Mouse (Mus musculus): Measurements from ENCODE around the gene Axin1. TPM values are rescaled to one million over a fixed set of nuclear protein-coding genes. Genes with fewer than 3 reads are reported as not detected.
"Not testable (repeated sequence)": the region's sequence is repeated elsewhere in the genome, so short reads cannot be mapped to it uniquely, and the experiment has no call there.

Gene Axin1
- polyA plus RNA-seq, 1 experiment: 16.8 TPM

GRCm38 (mm10) chr17:26188091-26188805 is 49.8 kb downstream of the Axin1 start:
- DNase-seq (ENCODE audit: low read depth): peak; percentile 80

GRCm38 (mm10) chr17:26191486-26191885 is 53.0 kb downstream of the Axin1 start:
- DNase-seq (ENCODE audit: low read depth): not testable (repeated sequence)

GRCm38 (mm10) chr17:26192481-26193190 is 54.1 kb downstream of the Axin1 start:
- DNase-seq (ENCODE audit: low read depth): no peak

DNA sequence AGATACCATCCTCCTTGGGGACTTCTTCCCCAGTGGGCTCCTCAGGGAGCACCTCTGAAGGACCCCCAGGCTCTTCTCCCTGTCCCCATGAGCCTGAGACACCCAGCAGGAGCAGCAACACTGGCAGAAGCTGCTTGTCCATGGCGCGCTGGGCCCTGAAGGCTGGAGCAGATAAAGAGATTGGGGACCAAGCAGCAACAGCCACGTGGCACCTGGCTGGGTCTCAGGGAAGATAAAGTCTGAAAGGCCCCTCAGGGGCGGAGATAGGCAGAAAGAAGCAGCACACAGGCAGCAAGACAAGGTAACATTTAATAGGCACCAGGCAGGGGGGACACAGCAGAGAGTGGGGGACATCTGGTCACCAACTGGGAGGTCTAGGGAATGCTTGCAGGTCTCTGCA is 60.4 kb downstream of the Axin1 start, which contains the start of gene Pdia2:
Pdia2 (minus strand) TSS at position 196 of the 400 bp plus-strand sequence.
- no peak for DNase-seq (ENCODE audit: low read depth)

- DNase-seq (ENCODE audit: low read depth): no peak
These were observed 62.6 kb downstream of the Axin1 start for GRCm38 (mm10) chr17:26200831-26201705.

- DNase-seq (ENCODE audit: low read depth): no peak
These were observed 63.5 kb downstream of the Axin1 start for GRCm38 (mm10) chr17:26201998-26202397.

- DNase-seq (ENCODE audit: low read depth): no peak
These were observed 64.2 kb downstream of the Axin1 start, which contains the start of gene Rgs11 for GRCm38 (mm10) chr17:26202737-26203136. Rgs11 (plus strand) TSS chr17:26202951.

DNA sequence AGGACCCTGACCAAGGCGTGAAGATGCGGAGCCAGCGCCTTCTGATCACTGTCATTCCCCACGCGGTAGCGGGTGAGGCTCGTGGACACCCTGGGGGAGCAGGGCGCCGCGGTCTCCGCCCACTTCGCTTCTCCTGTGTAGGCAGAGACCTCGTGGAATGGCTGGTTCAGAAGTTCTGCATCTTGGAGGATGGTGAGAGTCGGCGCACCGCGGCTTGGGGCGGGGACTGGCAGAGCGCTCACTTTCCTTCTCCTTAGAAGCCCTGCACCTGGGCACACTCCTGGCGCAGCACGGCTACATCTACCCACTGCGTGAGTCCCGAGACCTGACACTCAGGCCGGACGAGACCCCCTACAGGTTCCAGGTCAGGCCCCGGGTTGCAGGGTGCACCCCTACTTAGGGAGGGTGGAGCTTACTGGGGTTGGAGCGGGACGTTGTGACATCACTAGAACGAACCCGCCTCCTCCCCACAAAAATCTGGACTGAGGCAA is 64.9 kb downstream of the Axin1 start:
- no peak for DNase-seq (ENCODE audit: low read depth)

DNA sequence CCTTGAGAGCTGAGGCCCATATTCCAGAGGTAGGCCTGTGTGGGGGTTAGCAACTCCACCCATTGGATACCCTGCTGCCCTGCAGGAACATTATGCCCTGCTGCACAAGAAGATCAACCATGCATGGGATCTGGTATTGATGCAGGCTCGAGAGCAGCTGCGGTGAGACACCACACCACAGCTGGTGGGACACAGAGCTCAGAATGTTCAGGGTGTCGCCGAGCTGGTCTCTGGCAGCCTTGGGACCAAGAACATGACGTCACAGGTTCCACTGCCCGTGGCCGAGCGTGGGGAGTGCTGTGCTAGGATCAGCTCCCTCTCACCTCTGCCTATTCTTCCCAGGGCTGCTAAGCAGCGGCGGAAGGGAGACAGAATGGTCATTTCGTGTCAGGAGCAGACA is 66.3 kb downstream of the Axin1 start:
- no peak for DNase-seq (ENCODE audit: low read depth)

- DNase-seq (ENCODE audit: low read depth): no peak
These were observed 67.9 kb downstream of the Axin1 start for GRCm38 (mm10) chr17:26206392-26206791.

- no peak for DNase-seq (ENCODE audit: low read depth)
These were observed 69.2 kb downstream of the Axin1 start, which contains the start of gene Arhgdig for GRCm38 (mm10) chr17:26207686-26208085. Arhgdig (minus strand) TSS chr17:26207786.

DNA sequence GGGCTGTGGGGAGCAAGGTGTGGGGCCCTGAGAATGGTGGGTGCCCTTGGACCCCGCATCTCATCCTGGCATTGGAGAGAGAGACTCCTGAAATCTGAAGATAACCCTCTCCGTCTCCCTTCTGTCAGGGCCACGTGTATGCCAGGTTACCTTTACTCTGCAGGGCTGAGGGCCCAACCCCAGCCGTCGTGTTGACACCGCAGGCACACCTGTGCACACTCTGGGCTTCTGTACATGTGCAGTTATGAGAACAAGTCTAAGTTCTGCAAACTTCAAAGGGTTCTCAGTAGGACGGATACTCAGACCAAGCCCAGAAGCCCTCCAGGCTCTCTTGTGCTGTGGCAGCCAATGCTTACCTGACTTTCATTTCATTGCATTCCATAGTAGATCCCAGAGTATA is 73.8 kb downstream of the Axin1 start:
- no peak for DNase-seq (ENCODE audit: low read depth)

- no peak for DNase-seq (ENCODE audit: low read depth)
These were observed 74.2 kb downstream of the Axin1 start for GRCm38 (mm10) chr17:26212681-26213080.

GRCm38 (mm10) chr17:26221508-26221907 is 83.0 kb downstream of the Axin1 start:
- DNase-seq (ENCODE audit: low read depth): no peak

- DNase-seq (ENCODE audit: low read depth): no peak
These were observed 86.7 kb downstream of the Axin1 start for GRCm38 (mm10) chr17:26225150-26225549.

- no peak for DNase-seq (ENCODE audit: low read depth)
These were observed 91.3 kb downstream of the Axin1 start for GRCm38 (mm10) chr17:26229776-26230175.

GRCm38 (mm10) chr17:26231156-26231555 is 92.7 kb downstream of the Axin1 start:
- no peak for DNase-seq (ENCODE audit: low read depth)

DNA sequence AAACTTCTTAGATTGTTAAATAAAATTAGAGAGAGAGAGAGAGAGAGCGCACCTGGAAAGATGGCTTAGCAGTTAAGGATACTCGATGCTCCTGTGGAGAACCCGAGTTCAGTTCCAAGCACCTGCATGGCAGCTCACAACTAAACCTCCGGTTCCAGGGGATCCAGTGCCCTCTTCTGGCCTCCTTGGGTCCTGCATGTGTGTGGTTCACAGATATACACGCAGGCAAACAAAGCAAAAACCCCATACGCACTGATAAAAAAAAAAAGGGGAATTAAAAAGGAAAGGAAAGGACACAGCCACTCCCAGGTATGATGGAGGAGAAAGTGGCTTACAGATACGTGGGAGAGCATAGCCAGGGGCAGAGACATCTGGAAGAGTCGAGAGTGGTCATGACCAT is 94.4 kb downstream of the Axin1 start:
- DNase-seq (ENCODE audit: low read depth): no peak

GRCm38 (mm10) chr17:26234386-26234785 is 95.9 kb downstream of the Axin1 start:
- DNase-seq (ENCODE audit: low read depth): no peak

DNA sequence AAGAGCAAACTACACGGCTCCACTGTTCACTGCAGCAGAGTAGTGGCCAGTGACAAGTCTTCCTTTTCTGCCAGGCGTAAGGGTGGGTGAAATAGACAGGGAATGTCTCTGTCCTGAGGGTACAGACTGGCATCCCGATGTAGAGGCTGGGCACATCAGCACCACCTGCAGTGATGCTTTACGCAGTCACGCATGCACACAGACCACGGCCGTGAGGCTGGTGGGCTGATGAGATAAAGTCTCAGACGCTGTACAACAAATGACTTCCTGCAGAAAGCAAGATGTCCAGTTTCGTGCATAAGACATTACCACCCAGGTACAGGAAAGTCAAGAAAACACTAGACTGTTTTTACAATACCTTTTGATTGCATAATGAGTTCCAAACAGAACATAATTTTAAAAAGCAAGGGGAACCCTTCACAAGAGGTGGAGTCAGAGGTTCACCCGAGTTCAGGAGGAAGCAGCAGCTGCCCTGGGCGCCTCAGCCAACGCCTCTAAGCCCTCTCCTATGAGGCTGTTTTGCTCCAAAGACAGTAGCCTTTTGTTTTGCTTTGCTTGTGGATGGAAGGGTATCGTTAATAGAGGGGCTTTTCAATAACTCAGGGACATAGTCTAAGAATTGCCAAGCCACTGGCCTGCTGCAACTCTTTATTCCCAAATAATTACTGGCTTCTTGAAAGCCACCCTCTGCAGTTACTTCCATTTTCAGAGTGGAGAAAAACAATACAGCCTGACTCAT is 96.8 kb downstream of the Axin1 start:
- DNase-seq (ENCODE audit: low read depth): no peak

DNA sequence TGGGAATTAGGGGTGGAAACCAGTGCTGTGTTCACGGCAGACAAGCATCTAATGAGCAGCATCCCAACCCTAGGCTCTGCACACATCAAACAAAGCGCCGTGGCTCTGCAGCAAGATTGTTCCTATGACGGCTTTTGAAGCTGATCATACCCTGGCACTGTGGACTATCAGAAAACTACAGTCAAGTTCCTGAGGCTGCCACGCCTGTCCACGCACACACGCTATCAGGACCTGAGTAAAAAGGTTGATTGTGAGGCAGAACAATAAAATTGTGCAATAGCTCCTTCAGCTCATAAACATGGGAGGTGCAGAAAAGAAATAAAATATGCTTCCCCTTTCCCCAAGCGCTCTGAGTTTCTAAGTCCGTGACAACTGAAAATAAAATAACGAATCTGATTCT is 99.2 kb downstream of the Axin1 start:
- no peak for DNase-seq (ENCODE audit: low read depth)

Measured in gonadal fat pad, adult 2 months (tissue).